Mouse (Mus musculus) CH12.LX (cell line): ENCODE results near the gene Serpina12.

Source experiments
- CHD1 ChIP-seq: IDR thresholded peaks from 2 replicates; pipeline ENCODE4 v1.6.1; 2012; ENCODE audit warnings: low read depth, low read length, improper control_type of control experiment, inconsistent platforms
- CHD2 ChIP-seq: IDR thresholded peaks from 2 replicates; pipeline ENCODE4 v1.6.1; 2011; ENCODE audit warnings: low read length, improper control_type of control experiment
- CTCF ChIP-seq, 2 experiments: IDR thresholded peaks in 1 of 2; conservative IDR thresholded peaks in 1 of 2; 2 replicates each; pipeline ENCODE4 v1.5.1; 2011 to 2012; ENCODE audit warnings: low read depth in 2 of 2, low read length in 2 of 2, improper control_type of control experiment in 1 of 2, inconsistent platforms in 1 of 2, mild to moderate bottlenecking in 1 of 2, moderate library complexity in 1 of 2
- ELF1 ChIP-seq: IDR thresholded peaks from 2 replicates; pipeline ENCODE4 v1.6.1; 2014; ENCODE audit warnings: low read depth, mild to moderate bottlenecking, inconsistent platforms, low read length, improper control_type of control experiment
- POLR2A ChIP-seq: IDR thresholded peaks from 2 replicates; pipeline ENCODE4 v1.6.1; 2011; ENCODE audit warnings: low read depth, mild to moderate bottlenecking, improper control_type of control experiment, low read length
- POLR2AphosphoS2 ChIP-seq: IDR thresholded peaks from 2 replicates; pipeline ENCODE4 v1.6.1; 2011; ENCODE audit warnings: low read depth, low read length, improper control_type of control experiment
- TCF12 ChIP-seq: IDR thresholded peaks from 2 replicates; pipeline ENCODE4 v1.6.1; 2014; ENCODE audit warnings: low read depth, mild to moderate bottlenecking, inconsistent platforms, low read length, improper control_type of control experiment
- UBTF ChIP-seq: IDR thresholded peaks from 2 replicates; pipeline ENCODE4 v1.6.1; 2012; ENCODE audit warnings: low read depth, mild to moderate bottlenecking, inconsistent platforms, low read length, improper control_type of control experiment, moderate library complexity
- ZC3H11A ChIP-seq: IDR thresholded peaks from 2 replicates; pipeline ENCODE4 v1.6.1; 2012; ENCODE audit warnings: low read depth, mild to moderate bottlenecking, inconsistent platforms, low read length, improper control_type of control experiment

DNA sequence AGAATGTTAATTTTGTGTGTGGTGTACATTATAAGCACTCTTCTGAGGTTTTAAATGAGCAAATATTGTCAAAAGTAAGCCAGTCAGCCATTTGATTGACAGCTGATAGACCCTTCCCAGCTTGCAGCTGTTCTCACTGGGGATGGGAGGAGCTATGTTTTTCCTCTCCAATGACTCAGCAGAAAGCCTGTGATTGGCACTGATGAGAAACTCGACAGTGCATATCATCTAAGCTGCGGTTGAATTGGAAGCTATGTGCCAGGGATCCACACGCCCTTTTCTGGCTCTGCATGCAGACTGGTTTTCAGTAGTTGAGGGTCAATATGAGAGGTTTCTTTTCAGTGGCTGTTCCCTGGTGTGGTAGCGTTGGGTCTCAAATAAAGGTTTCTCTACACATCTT is 20.3 kb upstream of the Serpina12 start:
- TF ChIP-seq UBTF (no peak), CTCF (conservative IDR thresholded peaks at IDR 0.05 in 1 of 2, IDR thresholded peaks at IDR 0.05 in 1 of 2; ENCODE audit: low read depth in 2 of 2, low read length in 2 of 2) (no peak), POLR2AphosphoS2 (no peak), POLR2A (no peak), TCF12 (no peak), ELF1 (no peak), ZC3H11A (no peak), CHD2 (no peak), CHD1 (no peak)
